11 mouse cellular contexts compared by ENCODE assay signal in the genomic region with DNA sequence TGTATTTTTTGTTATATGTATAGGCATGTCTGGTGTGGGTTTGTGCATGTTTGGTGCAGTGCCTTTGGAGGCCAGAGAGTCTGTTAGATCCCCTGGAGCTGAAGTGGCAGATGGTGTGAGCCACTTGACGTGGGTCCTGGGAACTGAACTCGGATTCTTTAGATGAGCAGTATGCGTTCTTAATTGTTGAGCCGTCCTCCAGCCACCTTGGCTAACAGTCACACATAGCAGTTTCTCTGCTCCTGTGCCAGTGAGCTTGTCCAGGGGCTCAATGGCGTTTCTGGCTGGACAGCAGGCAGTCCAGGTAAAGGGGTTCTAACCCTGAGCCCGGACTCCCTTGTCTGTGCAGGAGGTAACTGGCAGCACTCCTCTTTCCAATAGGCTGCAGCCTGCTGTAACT. TPM values are rescaled to one million over a fixed set of nuclear protein-coding genes. Genes with fewer than 3 reads are reported as not detected.
A peak's percentile ranks its signal among the peaks of the same experiment; 100 is the strongest.
DNase-seq lines count a peak whose midpoint lies in the region; ATAC-seq and TF ChIP-seq lines count a peak whose summit lies in the region.
"Had no signal": no experiment of that assay in that cellular context is flagged by ENCODE, and none has a peak within 500 bp of the region (broad histone marks: within the 10 kb centered on the region; RNA-seq: fewer than 3 reads in every experiment).

No protein-coding gene starts in this region.

- peaks cover 54% of the 10 kb centered on the region for H3K36me3 ChIP-seq in heart, embryonic 14.5 days (ENCODE audit: control insufficient read depth, insufficient read depth, low read length)
- H3K36me3 ChIP-seq in hindbrain, embryonic 16.5 days (ENCODE audit: control insufficient read depth, insufficient read depth, low read length), result peaks cover 28% of the 10 kb centered on the region
- H3K36me3 ChIP-seq in midbrain, embryonic 15.5 days (replicated peaks), result peaks cover 30% of the 10 kb centered on the region

- peak overlapping the region; percentile 34; the same call in 1 of the 2 replicates for H3K9ac ChIP-seq in heart, embryonic 14.5 days (ENCODE audit: low read length)
- 0 out of 2 replicates have a peak overlapping the region, but pooled peaks have one; percentile 4 for H3K9ac ChIP-seq in hindbrain, embryonic 16.5 days (ENCODE audit: low read depth, low read length)
- H3K9ac ChIP-seq in midbrain, embryonic 15.5 days, result peak overlapping the region; percentile 12; the same call in 1 of the 2 replicates

- H3K27ac ChIP-seq in heart, embryonic 14.5 days (replicated peaks in 1 of 2; ENCODE audit: control insufficient read depth in 1 of 2, insufficient read depth in 1 of 2, low read depth in 2 of 2, low read length in 2 of 2), result peak overlapping the region; percentile 37 to 97
- peak overlapping the region; percentile 13; the same call in 1 of the 2 replicates for H3K27ac ChIP-seq in embryonic fibroblast, embryonic 13.5 days (ENCODE audit: insufficient read depth, low read length)
- H3K27ac ChIP-seq in hindbrain, embryonic 16.5 days (ENCODE audit: low read depth, low read length), result peak overlapping the region; percentile 53
- H3K27ac ChIP-seq in midbrain, embryonic 15.5 days, result peak overlapping the region; percentile 80; the same call in 1 of the 2 replicates

- WGBS in heart, embryonic 14.5 days, result 61% methylated on average over 6 of the region's 6 CpGs
- WGBS in hindbrain, embryonic 16.5 days, result 50% methylated on average over 6 of the region's 6 CpGs
- 53% methylated on average over 6 of the region's 6 CpGs for whole genome bisulfite sequencing in midbrain, embryonic 15.5 days

- intact Hi-C loops in heart, postnatal 10 days (cut with DNase I), result loop anchor here (1.0 to 5.0 kb wide), 3 partner anchors 31 to 252 kb away; a partner anchor contains a TSS

- no peak for TF ChIP-seq POLR2A in embryonic fibroblast, embryonic 13.5 days (IDR thresholded peaks at IDR 0.05; ENCODE audit: low read depth, low read length)

- no peak; the same call in 1 of the 2 replicates for ATAC-seq in heart, embryonic 14.5 days (ENCODE audit: insufficient number of reproducible peaks, insufficient read depth, low FRiP score, low read depth)
- ATAC-seq in hindbrain, embryonic 16.5 days, result no peak
- ATAC-seq in midbrain, embryonic 15.5 days (replicated peaks), result no peak
- no peak for ATAC-seq in inflammation-experienced regulatory T-cells, adult 6 months

- no peaks in the 10 kb centered on the region for H3K27me3 ChIP-seq in heart, embryonic 14.5 days (ENCODE audit: control insufficient read depth, insufficient read depth, low read length)
- H3K27me3 ChIP-seq in hindbrain, embryonic 16.5 days (replicated peaks; ENCODE audit: control insufficient read depth, insufficient read depth, low read length), result no peaks in the 10 kb centered on the region
- no peaks in the 10 kb centered on the region for H3K27me3 ChIP-seq in midbrain, embryonic 15.5 days (replicated peaks)
- H3K27me3 ChIP-seq: CH12.LX had no signal

- H3K4me3 ChIP-seq in heart, embryonic 14.5 days (ENCODE audit: control insufficient read depth in 1 of 2, insufficient read depth in 1 of 2, low read depth in 1 of 2, low read length in 2 of 2), result no peak overlapping the region
- no peak overlapping the region for H3K4me3 ChIP-seq in embryonic fibroblast, embryonic 13.5 days (ENCODE audit: insufficient read depth, low read length)
- no peak overlapping the region for H3K4me3 ChIP-seq in hindbrain, embryonic 16.5 days (ENCODE audit: low read length)
- H3K4me3 ChIP-seq in midbrain, embryonic 15.5 days, result no peak overlapping the region
- H3K4me3 ChIP-seq: erythroblast, embryonic 14.5 days had no signal

- TF ChIP-seq CTCF in embryonic fibroblast, embryonic 13.5 days (IDR thresholded peaks at IDR 0.05; ENCODE audit: borderline replicate concordance, insufficient read depth, low read length), result no peak

- H3K4me1 ChIP-seq in heart, embryonic 14.5 days (ENCODE audit: control insufficient read depth in 2 of 2, insufficient read depth in 2 of 2, low read length in 2 of 2), result peaks cover 22 to 45% of the 10 kb centered on the region in 2 experiments
- no peaks in the 10 kb centered on the region for H3K4me1 ChIP-seq in embryonic fibroblast, embryonic 13.5 days (ENCODE audit: control insufficient read depth, insufficient read depth, low read length)
- peaks cover 16% of the 10 kb centered on the region for H3K4me1 ChIP-seq in hindbrain, embryonic 16.5 days (ENCODE audit: control insufficient read depth, insufficient read depth, low read depth, low read length)
- H3K4me1 ChIP-seq in midbrain, embryonic 15.5 days, result peaks cover 27% of the 10 kb centered on the region

- no peak for DNase-seq in heart, postnatal 10 days
- no peak for DNase-seq in testis, postnatal 14 days (ENCODE audit: low spot score)
- no peak for DNase-seq in retina, embryonic 14.5 days (ENCODE audit: low spot score)

- no peaks in the 10 kb centered on the region for H3K9me3 ChIP-seq in heart, embryonic 14.5 days (ENCODE audit: control insufficient read depth, low read length)
- H3K9me3 ChIP-seq in hindbrain, embryonic 16.5 days (ENCODE audit: control insufficient read depth, low read length), result no peaks in the 10 kb centered on the region
- no peaks in the 10 kb centered on the region for H3K9me3 ChIP-seq in midbrain, embryonic 15.5 days

- no peak overlapping the region for H3K4me2 ChIP-seq in heart, embryonic 14.5 days (ENCODE audit: low read length)
- no peak overlapping the region for H3K4me2 ChIP-seq in hindbrain, embryonic 16.5 days (ENCODE audit: low read length)
- H3K4me2 ChIP-seq in midbrain, embryonic 15.5 days, result no peak overlapping the region

RNA-seq across cellular contexts. Expression of a gene that starts 20.4 kb away (rescaled TPM):
- polyA plus RNA-seq in heart, embryonic 14.5 days (2014; fragmentation: Nextera tagmentation; extraction: Ambion mirVana), result 28.4 and 30.0 TPM in 2 replicates
- total RNA-seq in heart, postnatal 10 days (2021), result 10 to 100 TPM; 23.3 to 27.1 TPM
- 14.8 and 18.0 TPM in 2 replicates for polyA plus RNA-seq in embryonic fibroblast, embryonic 13.5 days (2011; ENCODE audit: insufficient read length, low read depth, missing spikeins)
- 27.7 and 35.0 TPM in 2 replicates for polyA plus RNA-seq in hindbrain, embryonic 16.5 days (2015; fragmentation: Nextera tagmentation; extraction: Ambion mirVana)
- 31.8 TPM in 2 replicates for polyA plus RNA-seq in midbrain, embryonic 15.5 days (2015; fragmentation: Nextera tagmentation; extraction: Ambion mirVana)
- 10 to 100 TPM; 11.4 to 15.9 (median 14.1) TPM for polyA plus RNA-seq in inflammation-experienced regulatory T-cells, adult 6 months (2017; shearing (Covaris generic))

RNA-seq across cellular contexts. Expression of a gene that starts 29.9 kb away (rescaled TPM):
- 0.66 and 1.4 TPM in 2 replicates for polyA plus RNA-seq in heart, embryonic 14.5 days (2014; fragmentation: Nextera tagmentation; extraction: Ambion mirVana)
- total RNA-seq in heart, postnatal 10 days (2021), result 1 to 10 TPM in 1 of 2 experiments, under 1 TPM in 1; 0.87 to 1.1 TPM
- polyA plus RNA-seq in embryonic fibroblast, embryonic 13.5 days (2011; ENCODE audit: insufficient read length, low read depth, missing spikeins), result not detected in 2 replicates
- 0.09 and 0.28 TPM in 2 replicates for polyA plus RNA-seq in hindbrain, embryonic 16.5 days (2015; fragmentation: Nextera tagmentation; extraction: Ambion mirVana)
- 0.52 and 0.86 TPM in 2 replicates for polyA plus RNA-seq in midbrain, embryonic 15.5 days (2015; fragmentation: Nextera tagmentation; extraction: Ambion mirVana)
- 100 to 1,000 TPM; 355 to 487 (median 480) TPM for polyA plus RNA-seq in inflammation-experienced regulatory T-cells, adult 6 months (2017; shearing (Covaris generic))
- polyA plus RNA-seq: erythroblast, embryonic 14.5 days had no signal

RNA-seq across cellular contexts. Expression of a gene that starts 31.0 kb away (rescaled TPM):
- polyA plus RNA-seq in heart, embryonic 14.5 days (2014; fragmentation: Nextera tagmentation; extraction: Ambion mirVana), result not detected in 2 replicates
- total RNA-seq in heart, postnatal 10 days (2021), result not detected
- polyA plus RNA-seq in embryonic fibroblast, embryonic 13.5 days (2011; ENCODE audit: insufficient read length, low read depth, missing spikeins), result not detected in 2 replicates
- not detected in 2 replicates for polyA plus RNA-seq in hindbrain, embryonic 16.5 days (2015; fragmentation: Nextera tagmentation; extraction: Ambion mirVana)
- not detected in 2 replicates for polyA plus RNA-seq in midbrain, embryonic 15.5 days (2015; fragmentation: Nextera tagmentation; extraction: Ambion mirVana)
- polyA plus RNA-seq in inflammation-experienced regulatory T-cells, adult 6 months (2017; shearing (Covaris generic)), result not detected
- total RNA-seq: left cerebral cortex, adult 8-10 months had no signal
- polyA plus RNA-seq: erythroblast, embryonic 14.5 days had no signal

Comparison
In these comparisons a context has a peak if more than half of its experiments do, and no peak if none do; other contexts are left out.
1. H3K27ac ChIP-seq: peak in every context shown above with its lines; median percentile 80 in midbrain, embryonic 15.5 days; 67 in heart, embryonic 14.5 days; 53 in hindbrain, embryonic 16.5 days; 13 in embryonic fibroblast, embryonic 13.5 days.
2. RNA of a gene that starts 29.9 kb away (polyA plus RNA-seq): 355 to 487 TPM in inflammation-experienced regulatory T-cells, adult 6 months; 0.66 to 1.4 TPM in heart, embryonic 14.5 days, 0.52 to 0.86 TPM in midbrain, embryonic 15.5 days, 0.09 to 0.28 TPM in hindbrain, embryonic 16.5 days and not detected in embryonic fibroblast, embryonic 13.5 days; every median in the first group is over 100 times any median in the second.
3. Peak in every context shown above with its lines, with median percentiles within 50 percentile points of each other: H3K9ac ChIP-seq.